Comparison of ENCODE assay signal across 10 mouse cellular contexts in genomic region chr11:72066330-72066729, GRCm38 (mm10). TPM values are rescaled to one million over a fixed set of nuclear protein-coding genes. Genes with fewer than 3 reads are reported as not detected.
DNase-seq lines count a peak whose midpoint lies in the region; ATAC-seq and TF ChIP-seq lines count a peak whose summit lies in the region.
"Had no signal": no experiment of that assay in that cellular context is flagged by ENCODE, and none has a peak within 500 bp of the region (broad histone marks: within the 10 kb centered on the region; RNA-seq: fewer than 3 reads in every experiment).

No protein-coding gene starts in this region.

- peaks cover 9% of the 10 kb centered on the region; the same call in 1 of the 2 replicates for H3K9me3 ChIP-seq in kidney, embryonic 16.5 days (ENCODE audit: low read length)
- H3K9me3 ChIP-seq in lung, postnatal 0 days (ENCODE audit: low read length) = no peaks in the 10 kb centered on the region
- H3K9me3 ChIP-seq: megakaryocyte, embryonic 14.5 days had no signal

- H3K4me1 ChIP-seq in kidney, adult 2 months (ENCODE audit: control insufficient read depth, insufficient read depth, low read length) = no peaks in the 10 kb centered on the region; the same call in 1 of the 2 replicates
- no peaks in the 10 kb centered on the region for H3K4me1 ChIP-seq in kidney, embryonic 16.5 days (ENCODE audit: insufficient read depth, low read length)
- no peaks in the 10 kb centered on the region for H3K4me1 ChIP-seq in lung, postnatal 0 days (ENCODE audit: insufficient read depth, low read depth, low read length)

- H3K27me3 ChIP-seq in kidney, adult 2 months (replicated peaks; ENCODE audit: control insufficient read depth, insufficient read depth, low read length) = no peaks in the 10 kb centered on the region
- peaks cover 8% of the 10 kb centered on the region; the same call in 1 of the 2 replicates for H3K27me3 ChIP-seq in kidney, embryonic 16.5 days (ENCODE audit: insufficient read depth, low read length)
- no peaks in the 10 kb centered on the region for H3K27me3 ChIP-seq in lung, postnatal 0 days (replicated peaks; ENCODE audit: insufficient read depth, low read length)
- H3K27me3 ChIP-seq: embryonic facial prominence, embryonic 15.5 days had no signal

- H3K36me3 ChIP-seq in kidney, adult 2 months (ENCODE audit: control insufficient read depth, insufficient read depth, low read length) = no peaks in the 10 kb centered on the region
- H3K36me3 ChIP-seq in kidney, embryonic 16.5 days (ENCODE audit: insufficient read depth, low read length) = no peaks in the 10 kb centered on the region
- H3K36me3 ChIP-seq in lung, postnatal 0 days (ENCODE audit: insufficient read depth, low read length) = no peaks in the 10 kb centered on the region

- H3K4me2 ChIP-seq in kidney, embryonic 16.5 days (replicated peaks; ENCODE audit: low read depth, low read length) = no peak overlapping the region
- no peak overlapping the region for H3K4me2 ChIP-seq in lung, postnatal 0 days (replicated peaks; ENCODE audit: low read depth, low read length)
- H3K4me2 ChIP-seq: embryonic facial prominence, embryonic 15.5 days had no signal

- no peak for TF ChIP-seq EP300 in lung, postnatal 0 days (IDR thresholded peaks at IDR 0.05)

- no peak overlapping the region for H3K9ac ChIP-seq in kidney, embryonic 16.5 days (replicated peaks; ENCODE audit: low read length)
- H3K9ac ChIP-seq in lung, postnatal 0 days (replicated peaks; ENCODE audit: low read depth) = no peak overlapping the region
- H3K9ac ChIP-seq: embryonic facial prominence, embryonic 15.5 days had no signal

- no peak overlapping the region for H3K27ac ChIP-seq in kidney, adult 2 months (ENCODE audit: insufficient read depth, low read depth, low read length)
- H3K27ac ChIP-seq in kidney, embryonic 16.5 days (ENCODE audit: low read length) = no peak overlapping the region
- H3K27ac ChIP-seq in lung, postnatal 0 days (ENCODE audit: low read length) = no peak overlapping the region
- H3K27ac ChIP-seq: embryonic facial prominence, embryonic 15.5 days had no signal

- peak; percentile 48 for DNase-seq in kidney, adult 2 months
- DNase-seq in R1 (ENCODE audit: low read depth, low spot score) = peak; percentile 77
- DNase-seq in embryo, embryonic 11 days = peak; percentile 60
- peak; percentile 65 for DNase-seq in lung, postnatal 0 days (ENCODE audit: low spot score)
- no peak for DNase-seq in left cerebral cortex, postnatal 25 days (ENCODE audit: low spot score in 2 of 2)
- DNase-seq in urinary bladder, postnatal 25 days (ENCODE audit: low spot score) = no peak
- DNase-seq in left cerebral cortex, postnatal 14 days (ENCODE audit: low spot score in 2 of 2) = no peak

- TF ChIP-seq POLR2A in kidney, adult 2 months (IDR thresholded peaks at IDR 0.05; ENCODE audit: low read depth, low read length) = no peak

- H3K4me3 ChIP-seq in kidney, adult 2 months (ENCODE audit: insufficient read depth, low read depth, low read length) = no peak overlapping the region
- no peak overlapping the region for H3K4me3 ChIP-seq in kidney, embryonic 16.5 days (ENCODE audit: low read length)
- no peak overlapping the region for H3K4me3 ChIP-seq in lung, postnatal 0 days (ENCODE audit: low read depth, low read length)
- H3K4me3 ChIP-seq: embryonic facial prominence, embryonic 15.5 days; megakaryocyte, embryonic 14.5 days had no signal

- TF ChIP-seq CTCF in kidney, adult 2 months (conservative IDR thresholded peaks at IDR 0.05; ENCODE audit: insufficient read depth, insufficient read length, low read depth, low read length) = peak; percentile 61
- TF ChIP-seq CTCF in lung, postnatal 0 days (IDR thresholded peaks at IDR 0.05) = peak; percentile 79

- 42% methylated on average over 6 of the region's 6 CpGs for WGBS in kidney, adult 2 months
- 38% methylated on average over 6 of the region's 6 CpGs for WGBS in kidney, embryonic 16.5 days
- WGBS in lung, postnatal 0 days = 27% methylated on average over 6 of the region's 6 CpGs

- ATAC-seq in kidney, embryonic 16.5 days (ENCODE audit: low FRiP score, low TSS enrichment) = no peak
- peak; percentile 64 for ATAC-seq in lung, postnatal 0 days

- intact Hi-C loops in left cerebral cortex, postnatal 25 days (cut with DNase I) = no loop called here
- intact Hi-C loops in left cerebral cortex, postnatal 14 days (cut with DNase I) = no loop called here

RNA-seq across cellular contexts. Expression of gene Pimreg, which starts 24.5 kb away (rescaled TPM):
- polyA plus RNA-seq in kidney, adult 2 months (2012; rRNA removed) = 0.39 and 0.55 TPM in 2 replicates
- polyA plus RNA-seq in kidney, embryonic 16.5 days (2015; fragmentation: Nextera tagmentation; extraction: Ambion mirVana) = 131 and 137 TPM in 2 replicates
- 6.1 and 7.3 TPM in 2 replicates for polyA plus RNA-seq in lung, postnatal 0 days (2015; fragmentation: Nextera tagmentation; extraction: Ambion mirVana)
- total RNA-seq in left cerebral cortex, postnatal 25 days (2021) = under 1 TPM; 0.25 to 0.53 TPM
- total RNA-seq in left cerebral cortex, postnatal 14 days (2021) = 1 to 10 TPM; 1.1 to 2.5 TPM

RNA-seq across cellular contexts. Expression of gene Aipl1, which starts 29.0 kb away (rescaled TPM):
- polyA plus RNA-seq in kidney, adult 2 months (2012; rRNA removed) = not detected in 2 replicates
- 0.30 and 0.39 TPM in 2 replicates for polyA plus RNA-seq in kidney, embryonic 16.5 days (2015; fragmentation: Nextera tagmentation; extraction: Ambion mirVana)
- 0.27 and 0.30 TPM in 2 replicates for polyA plus RNA-seq in lung, postnatal 0 days (2015; fragmentation: Nextera tagmentation; extraction: Ambion mirVana)
- under 1 TPM in 1 of 2 experiments, not detected in 1; 0.14 TPM for total RNA-seq in left cerebral cortex, postnatal 25 days (2021)
- total RNA-seq in left cerebral cortex, postnatal 14 days (2021) = not detected

Comparison
In these comparisons a context has a peak if more than half of its experiments do, and no peak if none do; other contexts are left out.
1. RNA of gene Pimreg, which starts 24.5 kb away (polyA plus RNA-seq): 131 to 137 TPM in kidney, embryonic 16.5 days; 6.1 to 7.3 TPM in lung, postnatal 0 days and 0.39 to 0.55 TPM in kidney, adult 2 months; every median in the first group is over 10 times any median in the second.
2. DNase-seq: peak in kidney, adult 2 months (single experiment), R1 (single experiment), embryo, embryonic 11 days (single experiment) and lung, postnatal 0 days (single experiment); none in left cerebral cortex, postnatal 25 days (0 of 2), urinary bladder, postnatal 25 days (single experiment) and left cerebral cortex, postnatal 14 days (0 of 2).